Comparison of ENCODE assay signal across 24 mouse cellular contexts in the genomic region with DNA sequence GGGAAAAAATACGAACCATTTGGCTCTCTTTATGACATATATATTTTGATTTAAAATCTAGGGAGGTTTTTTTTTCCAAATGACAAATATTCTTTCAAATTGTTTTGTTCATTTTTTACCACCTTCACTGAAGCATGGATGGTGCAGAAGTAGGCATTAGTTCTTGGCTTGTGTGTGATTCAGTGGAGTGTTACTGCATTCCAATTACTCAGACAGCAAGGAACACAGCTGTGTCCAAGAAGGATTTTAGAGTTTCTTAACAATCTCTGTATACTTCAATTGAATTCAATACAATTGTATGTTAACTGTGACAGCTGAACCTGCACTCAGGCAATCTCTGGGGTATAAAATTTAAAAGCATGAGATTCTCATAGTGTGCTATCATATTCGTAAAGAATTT.
A peak's percentile ranks its signal among the peaks of the same experiment; 100 is the strongest.
DNase-seq lines count a peak whose midpoint lies in the region; ATAC-seq lines count a peak whose summit lies in the region.
"Had no signal": no experiment of that assay in that cellular context is flagged by ENCODE, and none has a peak within 500 bp of the region (broad histone marks: within the 10 kb centered on the region; RNA-seq: fewer than 3 reads in every experiment).

No protein-coding gene starts in this region.

- no peaks in the 10 kb centered on the region for H3K9me3 ChIP-seq in heart, embryonic 11.5 days (replicated peaks; ENCODE audit: control insufficient read depth, low read length)
- H3K9me3 ChIP-seq: embryonic facial prominence, embryonic 13.5 days; forebrain, embryonic 13.5 days; forebrain, embryonic 15.5 days had no signal

- H3K4me1 ChIP-seq in heart, embryonic 11.5 days (ENCODE audit: control insufficient read depth, insufficient read depth, low read length): no peaks in the 10 kb centered on the region
- H3K4me1 ChIP-seq: embryonic facial prominence, embryonic 13.5 days; forebrain, embryonic 13.5 days; forebrain, embryonic 15.5 days had no signal

- no peak for DNase-seq in frontal cortex, postnatal 36 days (ENCODE audit: low spot score in 2 of 2)
- DNase-seq in brain, adult 2 months (ENCODE audit: low read depth, low spot score): peak; percentile 52
- peak; percentile 15 for DNase-seq in telencephalon, adult 2 months (ENCODE audit: low read depth, low spot score)
- no peak for DNase-seq in right cerebral cortex, postnatal 36 days (ENCODE audit: low spot score in 2 of 2)
- DNase-seq: adrenal gland, adult 8-10 months; adrenal gland, postnatal 14 days; adrenal gland, postnatal 36 days; B cell, adult 2 months; cerebellum, adult 11-12 months; cerebellum, adult 2 months; cerebellum, adult 9-10 months; cerebellum, postnatal 10 days; cerebellum, postnatal 25 days; forebrain, postnatal 0 days had no signal

- no peaks in the 10 kb centered on the region for H3K36me3 ChIP-seq in heart, embryonic 11.5 days (ENCODE audit: control insufficient read depth, insufficient read depth, low read length)
- H3K36me3 ChIP-seq: embryonic facial prominence, embryonic 13.5 days; forebrain, embryonic 15.5 days; G1E had no signal

- H3K4me2 ChIP-seq in heart, embryonic 11.5 days: no peak overlapping the region
- H3K4me2 ChIP-seq: embryonic facial prominence, embryonic 13.5 days; forebrain, embryonic 13.5 days; forebrain, embryonic 15.5 days had no signal

- H3K27ac ChIP-seq in heart, embryonic 11.5 days (ENCODE audit: low read depth, low read length): no peak overlapping the region
- H3K27ac ChIP-seq: embryonic facial prominence, embryonic 13.5 days; forebrain, embryonic 13.5 days; forebrain, embryonic 15.5 days had no signal

- H3K9ac ChIP-seq in heart, embryonic 11.5 days (ENCODE audit: low read depth, low read length): no peak overlapping the region
- H3K9ac ChIP-seq: embryonic facial prominence, embryonic 13.5 days; forebrain, embryonic 13.5 days; forebrain, embryonic 15.5 days; forebrain, postnatal 0 days had no signal

- WGBS in heart, embryonic 11.5 days (ENCODE audit: insufficient replicate concordance): 82% methylated on average over 2 of the region's 2 CpGs

- ATAC-seq in frontal cortex, adult (ENCODE audit: low TSS enrichment): peak; percentile 80
- no peak for ATAC-seq in heart, embryonic 11.5 days (replicated peaks; ENCODE audit: insufficient number of reproducible peaks, low FRiP score, low TSS enrichment)
- ATAC-seq: activated CD4-positive, CD25-positive, alpha-beta regulatory T cell, adult 4 months; CD4-positive, CD25-positive, alpha-beta regulatory T cell, adult 4 months; forebrain, embryonic 13.5 days; forebrain, embryonic 15.5 days; forebrain, postnatal 0 days; Patski had no signal

- H3K4me3 ChIP-seq in heart, embryonic 11.5 days (ENCODE audit: low read depth, low read length): no peak overlapping the region
- H3K4me3 ChIP-seq: embryonic facial prominence, embryonic 13.5 days; forebrain, embryonic 13.5 days; forebrain, embryonic 15.5 days had no signal

- H3K27me3 ChIP-seq in heart, embryonic 11.5 days (ENCODE audit: control insufficient read depth, insufficient read depth, low read length): no peaks in the 10 kb centered on the region
- H3K27me3 ChIP-seq: CH12.LX; embryonic facial prominence, embryonic 13.5 days; forebrain, embryonic 13.5 days; forebrain, embryonic 15.5 days; Patski had no signal

Comparison
In these comparisons a context has a peak if more than half of its experiments do, and no peak if none do; other contexts are left out.
1. DNase-seq: peak in brain, adult 2 months (single experiment) and telencephalon, adult 2 months (single experiment); none in frontal cortex, postnatal 36 days (0 of 2) and right cerebral cortex, postnatal 36 days (0 of 2).